Mouse (Mus musculus): ENCODE measurements around the gene Oas3. TPM values are rescaled to one million over a fixed set of nuclear protein-coding genes. Genes with fewer than 3 reads are reported as not detected.

The Oas3 gene
- total RNA-seq, 2 experiments from 2014 or later = 11.1 to 22.8 TPM

- ATAC-seq (ENCODE audit: poor library complexity, severe bottlenecking) = no peak
Measured at GRCm38 (mm10) chr5:120761901-120762300, 15.6 kb downstream of the Oas3 start.

GRCm38 (mm10) chr5:120754215-120754614 lies 23.2 kb downstream of the Oas3 start:
- peak; percentile 66 for ATAC-seq (ENCODE audit: poor library complexity, severe bottlenecking)

- ATAC-seq (ENCODE audit: poor library complexity, severe bottlenecking) = no peak
Measured at GRCm38 (mm10) chr5:120752786-120753185, 24.7 kb downstream of the Oas3 start.

- ATAC-seq (ENCODE audit: poor library complexity, severe bottlenecking) = no peak
Measured at GRCm38 (mm10) chr5:120751206-120751605, 26.3 kb downstream of the Oas3 start.

- peak; percentile 89 for ATAC-seq (ENCODE audit: poor library complexity, severe bottlenecking)
Measured at GRCm38 (mm10) chr5:120749688-120750087, 27.8 kb downstream of the Oas3 start, which contains the start of gene Oas2. Gene Oas2 (minus strand): TSS chr5:120749853.

- no peak for ATAC-seq (ENCODE audit: poor library complexity, severe bottlenecking)
Measured at GRCm38 (mm10) chr5:120746451-120746850, 31.0 kb downstream of the Oas3 start.

- ATAC-seq (ENCODE audit: poor library complexity, severe bottlenecking) = 0 out of 2 replicates have a peak, but pooled peaks have one; percentile 33
Measured at GRCm38 (mm10) chr5:120742125-120742524, 35.3 kb downstream of the Oas3 start.

- no peak for ATAC-seq (ENCODE audit: poor library complexity, severe bottlenecking)
Measured at GRCm38 (mm10) chr5:120734380-120734990, 43.0 kb downstream of the Oas3 start.

GRCm38 (mm10) chr5:120733696-120734095 lies 43.8 kb downstream of the Oas3 start:
- no peak for ATAC-seq (ENCODE audit: poor library complexity, severe bottlenecking)

- ATAC-seq (ENCODE audit: poor library complexity, severe bottlenecking) = no peak
Measured at GRCm38 (mm10) chr5:120732740-120733139, 44.7 kb downstream of the Oas3 start.

- ATAC-seq (ENCODE audit: poor library complexity, severe bottlenecking) = no peak
Measured at GRCm38 (mm10) chr5:120729319-120729718, 48.1 kb downstream of the Oas3 start.

GRCm38 (mm10) chr5:120725811-120726455 lies 51.5 kb downstream of the Oas3 start:
- ATAC-seq (ENCODE audit: poor library complexity, severe bottlenecking) = no peak

GRCm38 (mm10) chr5:120721005-120721404 lies 56.5 kb downstream of the Oas3 start:
- no peak for ATAC-seq (ENCODE audit: poor library complexity, severe bottlenecking)

GRCm38 (mm10) chr5:120718600-120719378 lies 58.7 kb downstream of the Oas3 start:
- ATAC-seq (ENCODE audit: poor library complexity, severe bottlenecking) = no peak

- ATAC-seq (ENCODE audit: poor library complexity, severe bottlenecking) = no peak
Measured at GRCm38 (mm10) chr5:120717136-120717535, 60.3 kb downstream of the Oas3 start.

- ATAC-seq (ENCODE audit: poor library complexity, severe bottlenecking) = peak; percentile 59; the same call in 1 of the 2 replicates
Measured at GRCm38 (mm10) chr5:120714314-120714713, 63.1 kb downstream of the Oas3 start.

- no peak for ATAC-seq (ENCODE audit: poor library complexity, severe bottlenecking)
Measured at GRCm38 (mm10) chr5:120712721-120713120, 64.7 kb downstream of the Oas3 start.

- no peak for ATAC-seq (ENCODE audit: poor library complexity, severe bottlenecking)
Measured at GRCm38 (mm10) chr5:120711827-120712226, 65.6 kb downstream of the Oas3 start, which contains the start of gene Dtx1. Gene Dtx1 (minus strand): TSS chr5:120711927.

GRCm38 (mm10) chr5:120711416-120711815 lies 66.0 kb downstream of the Oas3 start:
- peak; percentile 38; the same call in 1 of the 2 replicates for ATAC-seq (ENCODE audit: poor library complexity, severe bottlenecking)

GRCm38 (mm10) chr5:120710826-120711248 lies 66.6 kb downstream of the Oas3 start:
- ATAC-seq (ENCODE audit: poor library complexity, severe bottlenecking) = no peak

- ATAC-seq (ENCODE audit: poor library complexity, severe bottlenecking) = no peak
Measured at GRCm38 (mm10) chr5:120710161-120710825, 67.2 kb downstream of the Oas3 start.
